Mouse (Mus musculus) embryonic facial prominence, embryonic 11.5 days (tissue): ENCODE results near the gene Rbm42. TPM values are rescaled to one million over a fixed set of nuclear protein-coding genes. Genes with fewer than 3 reads are reported as not detected.

Source experiments
- ATAC-seq: fragments of 200-750 bp; cut with Nextera tagmentation; replicated peaks from 2 replicates; pipeline ENCODE4 v1.8.0; 2017; ENCODE audit warnings: low read depth; ENCODE audit not compliant: insufficient number of reproducible peaks, low FRiP score, low TSS enrichment
- DNase-seq: peaks from one replicate; pipeline ENCODE4 v3.0.0-alpha.2; 2015; ENCODE audit warnings: low spot score
- H3K27ac ChIP-seq: fragments of 300-500 bp; sonication (generic); replicated peaks from 2 replicates; pipeline ENCODE4 v1.5.1; 2014; ENCODE audit warnings: mild to moderate bottlenecking, low read depth, low read length, control low read depth
- H3K27me3 ChIP-seq: fragments of 300-500 bp; sonication (generic); 2 replicates; pipeline ENCODE4 v1.6.1; 2014; ENCODE audit warnings: mild to moderate bottlenecking, low read length, moderate library complexity, mixed read lengths; ENCODE audit not compliant: control insufficient read depth, insufficient read depth
- H3K36me3 ChIP-seq: fragments of 300-500 bp; sonication (generic); replicated peaks from 2 replicates; pipeline ENCODE4 v1.6.1; 2014; ENCODE audit warnings: low read depth, mild to moderate bottlenecking, low read length, moderate library complexity, mixed read lengths; ENCODE audit not compliant: control insufficient read depth, insufficient read depth
- H3K4me1 ChIP-seq: fragments of 300-500 bp; sonication (generic); 2 replicates; pipeline ENCODE4 v1.6.1; 2014; ENCODE audit warnings: low read length, mixed read lengths; ENCODE audit not compliant: control insufficient read depth, insufficient read depth
- H3K4me2 ChIP-seq: fragments of 300-500 bp; sonication (generic); 2 replicates; pipeline ENCODE4 v1.6.1; 2014; ENCODE audit warnings: low read depth, mild to moderate bottlenecking, control low read depth, low read length, moderate library complexity
- H3K4me3 ChIP-seq: fragments of 300-500 bp; sonication (generic); 2 replicates; pipeline ENCODE4 v1.5.1; 2014; ENCODE audit warnings: low read depth, low read length, control low read depth
- H3K9ac ChIP-seq: fragments of 300-500 bp; sonication (generic); replicated peaks from 2 replicates; pipeline ENCODE4 v1.6.1; 2014; ENCODE audit warnings: mild to moderate bottlenecking, control low read depth, low read length
- H3K9me3 ChIP-seq: fragments of 300-500 bp; sonication (generic); replicated peaks from 2 replicates; pipeline ENCODE4 v1.6.1; 2016; ENCODE audit warnings: mild to moderate bottlenecking, low read length, inconsistent platforms, mixed read lengths; ENCODE audit not compliant: control insufficient read depth
- WGBS: fragments of 180-500 bp; shearing (Covaris S2); extraction: QIAGEN DNeasy Blood & Tissue Kit; methylation state at CpG from one replicate; pipeline ENCODE4 v1.1.7; 2014; 5-methylcytosine and 5-hydroxymethylcytosine counted together
- polyA plus RNA-seq: library from polyadenylated mRNA; unstranded; fragments of >200 nt; fragmentation: Nextera tagmentation; extraction: Ambion mirVana; gene quantifications from 2 replicates; pipeline ENCODE4 v1.2.1, GENCODE M21; 2014

The Rbm42 gene
- polyA plus RNA-seq, 1 experiment from 2014 or later, result 108 TPM

- no peak overlapping the region for H3K9ac ChIP-seq
- no peak overlapping the region for H3K4me2 ChIP-seq
- no peak for DNase-seq
- H3K9me3 ChIP-seq, result no peaks in the 10 kb centered on the region
- no peaks in the 10 kb centered on the region for H3K27me3 ChIP-seq
- no peak overlapping the region for H3K27ac ChIP-seq
- H3K4me3 ChIP-seq, result no peak overlapping the region
- no peak for ATAC-seq
- no peaks in the 10 kb centered on the region for H3K36me3 ChIP-seq
- WGBS, result 42% methylated on average over 4 of the region's 4 CpGs
- no peaks in the 10 kb centered on the region; the same call in none of the 2 replicates for H3K4me1 ChIP-seq
These were observed 58.5 kb downstream of the Rbm42 start for GRCm38 (mm10) chr7:30591605-30591951.

Other genes starting within 250 kb of the Rbm42 start
- 16.9 and 17.9 TPM in 2 replicates for gene Tyrobp, start 236.6 kb downstream of the Rbm42 start, polyA plus RNA-seq
- gene Hcst, start 230.5 kb downstream of the Rbm42 start, polyA plus RNA-seq, result 0.72 TPM in 1 of 2 replicates, not detected in the other
- 1.6 TPM in 2 replicates for gene Nfkbid, start 228.6 kb downstream of the Rbm42 start, polyA plus RNA-seq
- 40.2 and 45.4 TPM in 2 replicates for gene Aplp1, start 204.8 kb downstream of the Rbm42 start, polyA plus RNA-seq
- gene Kirrel2, start 192.6 kb downstream of the Rbm42 start, polyA plus RNA-seq, result 0.45 and 0.84 TPM in 2 replicates
- gene Nphs1, start 192.0 kb downstream of the Rbm42 start, polyA plus RNA-seq, result 0.36 TPM in 1 of 2 replicates, not detected in the other
- gene Prodh2, start 156.7 kb downstream of the Rbm42 start, polyA plus RNA-seq, result not detected in 2 replicates
- 11.5 and 14.7 TPM in 2 replicates for gene Arhgap33, start 115.3 kb downstream of the Rbm42 start, polyA plus RNA-seq
- gene Hspb6, start 98.1 kb downstream of the Rbm42 start, polyA plus RNA-seq, result 4.4 and 6.2 TPM in 2 replicates
- 13.0 and 13.7 TPM in 2 replicates for gene Proser3, start 98.0 kb downstream of the Rbm42 start, polyA plus RNA-seq
- gene Lin37, start 90.5 kb downstream of the Rbm42 start, polyA plus RNA-seq, result 40.2 and 44.8 TPM in 2 replicates
- 99.9 and 102 TPM in 2 replicates for gene U2af1l4, start 87.0 kb downstream of the Rbm42 start, polyA plus RNA-seq
- gene Gm49396, start 87.0 kb downstream of the Rbm42 start, polyA plus RNA-seq, result 5.9 and 7.0 TPM in 2 replicates
- gene Psenen, start 86.7 kb downstream of the Rbm42 start, polyA plus RNA-seq, result 108 and 110 TPM in 2 replicates
- 1.5 and 2.9 TPM in 2 replicates for gene Igflr1, start 84.9 kb downstream of the Rbm42 start, polyA plus RNA-seq
- 7.2 and 8.4 TPM in 2 replicates for gene Kmt2b, start 61.6 kb downstream of the Rbm42 start, polyA plus RNA-seq
- 0.21 and 0.43 TPM in 2 replicates for gene Zbtb32, start 51.4 kb downstream of the Rbm42 start, polyA plus RNA-seq
- gene Upk1a, start 37.5 kb downstream of the Rbm42 start, polyA plus RNA-seq, result 0.14 and 0.35 TPM in 2 replicates
- gene Cox6b1, start 24.2 kb downstream of the Rbm42 start, polyA plus RNA-seq, result 700 and 782 TPM in 2 replicates
- 0.20 TPM in 1 of 2 replicates, not detected in the other for gene Etv2, start 14.5 kb downstream of the Rbm42 start, polyA plus RNA-seq
- 50.1 and 53.1 TPM in 2 replicates for gene Haus5, start 14.7 kb upstream of the Rbm42 start, polyA plus RNA-seq
- not detected in 2 replicates for gene Pmis2, start 21.3 kb upstream of the Rbm42 start, polyA plus RNA-seq
- not detected in 2 replicates for gene 2200002J24Rik, start 48.6 kb upstream of the Rbm42 start, polyA plus RNA-seq
- 0.26 TPM in 1 of 2 replicates, not detected in the other for gene Atp4a, start 61.9 kb upstream of the Rbm42 start, polyA plus RNA-seq
- 129 and 145 TPM in 2 replicates for gene Tmem147, start 79.2 kb upstream of the Rbm42 start, polyA plus RNA-seq
- 0.24 TPM in 1 of 2 replicates, not detected in the other for gene Gapdhs, start 93.4 kb upstream of the Rbm42 start, polyA plus RNA-seq
- gene Sbsn, start 101.2 kb upstream of the Rbm42 start, polyA plus RNA-seq, result 1.0 and 2.0 TPM in 2 replicates
- gene Dmkn, start 113.4 kb upstream of the Rbm42 start, polyA plus RNA-seq, result not detected in 2 replicates
- not detected in 2 replicates for gene Krtdap, start 137.6 kb upstream of the Rbm42 start, polyA plus RNA-seq
- not detected in 2 replicates for gene Ffar2, start 173.5 kb upstream of the Rbm42 start, polyA plus RNA-seq
- gene Ffar3, start 205.9 kb upstream of the Rbm42 start, polyA plus RNA-seq, result not detected in 2 replicates
- gene Ffar1, start 211.2 kb upstream of the Rbm42 start, polyA plus RNA-seq, result not detected in 2 replicates
- gene Cd22, start 230.0 kb upstream of the Rbm42 start, polyA plus RNA-seq, result not detected in 2 replicates